21 mouse cellular contexts compared by ENCODE assay signal in genomic region chr3:151399270-151399669, GRCm38 (mm10). TPM values are rescaled to one million over a fixed set of nuclear protein-coding genes. Genes with fewer than 3 reads are reported as not detected.
DNase-seq lines count a peak whose midpoint lies in the region; ATAC-seq lines count a peak whose summit lies in the region.
"Had no signal": no experiment of that assay in that cellular context is flagged by ENCODE, and none has a peak within 500 bp of the region (broad histone marks: within the 10 kb centered on the region; RNA-seq: fewer than 3 reads in every experiment).

No protein-coding gene starts in this region.

- ATAC-seq in neural tube, embryonic 14.5 days (ENCODE audit: low read depth), result peak; percentile 66; the same call in 1 of the 2 replicates
- ATAC-seq: activated CD4-positive, CD25-positive, alpha-beta regulatory T cell, adult 4 months; forebrain, embryonic 14.5 days; liver, embryonic 12.5 days; midbrain, embryonic 13.5 days had no signal

- H3K4me1 ChIP-seq in neural tube, embryonic 14.5 days (ENCODE audit: control insufficient read depth, insufficient read depth, low read length), result no peaks in the 10 kb centered on the region
- H3K4me1 ChIP-seq: liver, embryonic 12.5 days; midbrain, embryonic 13.5 days had no signal

- H3K27ac ChIP-seq in neural tube, embryonic 14.5 days (ENCODE audit: low read depth, low read length), result no peak overlapping the region
- H3K27ac ChIP-seq: kidney, postnatal 0 days; liver, embryonic 12.5 days; midbrain, embryonic 13.5 days had no signal

- DNase-seq in cerebellum, postnatal 10 days, result peak; percentile 57 to 60
- no peak for DNase-seq in cerebellum, adult 11-12 months
- peak; percentile 65 for DNase-seq in left cerebral cortex, postnatal 4 days
- no peak for DNase-seq in left cerebral cortex, postnatal 14 days (ENCODE audit: low spot score in 2 of 2)
- no peak for DNase-seq in neural tube, embryonic 10.5 days (ENCODE audit: extremely low spot score, low spot score)
- DNase-seq in layer of hippocampus, adult 9-10 months (ENCODE audit: low spot score), result no peak
- DNase-seq in liver, result no peak
- DNase-seq: adrenal gland, postnatal 10 days; cerebellum, adult 11 months; cerebellum, postnatal 36 days; kidney, adult 18-20 months; right cerebral cortex, postnatal 25 days; thymus, postnatal 36 days had no signal

- H3K4me2 ChIP-seq in neural tube, embryonic 14.5 days (ENCODE audit: low read depth, low read length), result no peak overlapping the region
- H3K4me2 ChIP-seq: liver, embryonic 12.5 days; midbrain, embryonic 13.5 days had no signal

- H3K9me3 ChIP-seq in neural tube, embryonic 14.5 days (ENCODE audit: control insufficient read depth, low read length), result no peaks in the 10 kb centered on the region
- H3K9me3 ChIP-seq: liver, embryonic 12.5 days; midbrain, embryonic 13.5 days had no signal

- intact Hi-C loops in left cerebral cortex, postnatal 4 days (cut with DNase I), result no loop called here
- intact Hi-C loops in left cerebral cortex, postnatal 14 days (cut with DNase I), result no loop called here

- 59% methylated on average over 1 of the region's 1 CpGs for WGBS in neural tube, embryonic 14.5 days

- H3K27me3 ChIP-seq in neural tube, embryonic 14.5 days (ENCODE audit: control insufficient read depth, insufficient read depth, low read length), result no peaks in the 10 kb centered on the region
- H3K27me3 ChIP-seq: liver, embryonic 12.5 days; midbrain, embryonic 13.5 days had no signal

- H3K4me3 ChIP-seq in neural tube, embryonic 14.5 days (ENCODE audit: low read depth, low read length), result no peak overlapping the region
- H3K4me3 ChIP-seq: erythroblast, embryonic 14.5 days; liver, embryonic 12.5 days; midbrain, embryonic 13.5 days; myocyte had no signal

- no peaks in the 10 kb centered on the region for H3K36me3 ChIP-seq in neural tube, embryonic 14.5 days (ENCODE audit: control insufficient read depth, insufficient read depth, low read length)
- H3K36me3 ChIP-seq: liver, embryonic 12.5 days; midbrain, embryonic 13.5 days had no signal

- H3K9ac ChIP-seq in neural tube, embryonic 14.5 days (replicated peaks; ENCODE audit: low read depth, low read length), result no peak overlapping the region
- H3K9ac ChIP-seq: liver, embryonic 12.5 days; midbrain, embryonic 13.5 days had no signal

RNA-seq across cellular contexts. Expression of gene Adgrl4, which starts 38.4 kb away (rescaled TPM):
- 10 to 100 TPM; 14.9 to 21.9 TPM for total RNA-seq in left cerebral cortex, postnatal 4 days (2021)
- 10 to 100 TPM; 28.9 to 31.7 TPM for total RNA-seq in left cerebral cortex, postnatal 14 days (2021)
- polyA plus RNA-seq in neural tube, embryonic 14.5 days (2014; fragmentation: Nextera tagmentation; extraction: Ambion mirVana), result 9.9 and 12.5 TPM in 2 replicates
- polyA plus RNA-seq: activated CD4-positive, CD25-positive, alpha-beta regulatory T cell, adult 4 months; erythroblast, embryonic 14.5 days; myocyte had no signal

Comparison
In these comparisons a context has a peak if more than half of its experiments do, and no peak if none do; other contexts are left out.
1. DNase-seq: peak in cerebellum, postnatal 10 days (2 of 2) and left cerebral cortex, postnatal 4 days (single experiment); none in cerebellum, adult 11-12 months (single experiment), left cerebral cortex, postnatal 14 days (0 of 2), neural tube, embryonic 10.5 days (single experiment), layer of hippocampus, adult 9-10 months (single experiment) and liver (single experiment).